Mouse (Mus musculus): ENCODE measurements around the gene Fblim1. TPM values are rescaled to one million over a fixed set of nuclear protein-coding genes. Genes with fewer than 3 reads are reported as not detected.

The Fblim1 gene
- polyA plus RNA-seq, 1 experiment from 2014 or later = 1.8 TPM

DNA sequence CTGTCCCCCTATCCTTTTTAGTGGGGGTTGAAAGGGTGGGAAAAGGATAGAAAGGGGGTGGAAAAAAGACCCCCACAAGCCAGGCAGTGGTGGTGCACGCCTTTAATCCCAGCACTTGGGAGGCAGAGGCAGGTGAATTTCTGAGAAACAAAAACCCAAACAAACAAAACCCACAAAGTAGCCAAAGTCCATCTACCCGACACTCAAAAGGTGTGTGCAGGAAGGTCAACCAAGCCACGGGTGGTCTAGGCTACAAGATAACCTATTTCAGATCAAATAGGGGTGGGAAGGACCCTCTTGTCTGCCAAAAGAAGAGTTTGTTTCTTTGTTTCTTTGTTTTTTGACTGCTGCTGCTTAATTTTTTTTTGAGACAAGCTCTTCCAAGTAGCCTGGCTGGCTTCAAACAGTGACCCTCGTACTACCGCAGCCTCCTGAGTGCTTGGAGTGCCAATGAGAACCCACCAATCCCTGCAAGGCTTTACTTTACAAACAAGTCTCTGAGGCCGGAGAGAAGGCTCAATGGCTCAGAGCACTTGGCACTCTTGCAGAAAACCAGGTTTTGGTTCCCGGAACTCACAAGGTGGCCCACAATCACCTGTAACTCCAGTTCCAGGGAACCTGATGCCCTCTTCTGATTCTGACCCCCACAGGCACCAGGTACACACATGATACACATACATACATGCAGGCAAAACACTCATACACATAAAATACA, 78.8 kb downstream of the Fblim1 start:
- WGBS (ENCODE audit: insufficient replicate concordance) = 66% methylated on average over 7 of the region's 7 CpGs
- Histone ChIP-seq H3K27me3 (ENCODE audit: insufficient read depth, low read length) (no peaks in the 10 kb centered on the region), H3K4me2 (ENCODE audit: low read depth, low read length) (no peak overlapping the region), H3K4me3 (ENCODE audit: low read depth, low read length) (no peak overlapping the region), H3K9me3 (ENCODE audit: low read length) (no peaks in the 10 kb centered on the region), H3K4me1 (ENCODE audit: insufficient read depth) (peaks cover 24% of the 10 kb centered on the region), H3K27ac (ENCODE audit: low read depth) (no peak overlapping the region), H3K36me3 (replicated peaks; ENCODE audit: insufficient read depth, low read length) (peaks cover under 1% of the 10 kb centered on the region; the same call in 1 of the 2 replicates), H3K9ac (replicated peaks) (no peak overlapping the region)
- TF ChIP-seq CTCF (IDR thresholded peaks at IDR 0.05; ENCODE audit: low read depth) = no peak
- TF ChIP-seq EP300 (IDR thresholded peaks at IDR 0.05; ENCODE audit: low read depth) = no peak
- DNase-seq (no peak), ATAC-seq (no peak)

Other genes with a start within 250 kb of the Fblim1 start
- gene Fam131c, start 237.9 kb downstream of the Fblim1 start, polyA plus RNA-seq (2015; fragmentation: Nextera tagmentation; extraction: Ambion mirVana) = 0.53 and 0.96 TPM in 2 replicates
- not detected in 2 replicates for gene Clcnka, start 207.4 kb downstream of the Fblim1 start, polyA plus RNA-seq (2015; fragmentation: Nextera tagmentation; extraction: Ambion mirVana)
- not detected in 2 replicates for gene Clcnkb, start 190.1 kb downstream of the Fblim1 start, polyA plus RNA-seq (2015; fragmentation: Nextera tagmentation; extraction: Ambion mirVana)
- gene Hspb7, start 185.3 kb downstream of the Fblim1 start, polyA plus RNA-seq (2015; fragmentation: Nextera tagmentation; extraction: Ambion mirVana) = 0.04 and 0.49 TPM in 2 replicates
- not detected in 2 replicates for gene Srarp, start 170.0 kb downstream of the Fblim1 start, polyA plus RNA-seq (2015; fragmentation: Nextera tagmentation; extraction: Ambion mirVana)
- gene Zbtb17, start 161.4 kb downstream of the Fblim1 start, polyA plus RNA-seq (2015; fragmentation: Nextera tagmentation; extraction: Ambion mirVana) = 4.6 and 5.5 TPM in 2 replicates
- gene Spen, start 67.5 kb downstream of the Fblim1 start, polyA plus RNA-seq (2015; fragmentation: Nextera tagmentation; extraction: Ambion mirVana) = 2.3 and 3.0 TPM in 2 replicates
- gene Tmem82, start 12.5 kb upstream of the Fblim1 start, polyA plus RNA-seq (2015; fragmentation: Nextera tagmentation; extraction: Ambion mirVana) = 17.3 and 17.8 TPM in 2 replicates
- gene Slc25a34, start 17.7 kb upstream of the Fblim1 start, polyA plus RNA-seq (2015; fragmentation: Nextera tagmentation; extraction: Ambion mirVana) = 0.40 and 0.76 TPM in 2 replicates
- 1.7 TPM in 2 replicates for gene Plekhm2, start 58.8 kb upstream of the Fblim1 start, polyA plus RNA-seq (2015; fragmentation: Nextera tagmentation; extraction: Ambion mirVana)
- gene Rsc1a1, start 79.5 kb upstream of the Fblim1 start, polyA plus RNA-seq (2015; fragmentation: Nextera tagmentation; extraction: Ambion mirVana) = not detected in 2 replicates
- gene Ddi2, start 117.3 kb upstream of the Fblim1 start, polyA plus RNA-seq (2015; fragmentation: Nextera tagmentation; extraction: Ambion mirVana) = 21.7 and 22.6 TPM in 2 replicates
- gene Agmat, start 140.6 kb upstream of the Fblim1 start, polyA plus RNA-seq (2015; fragmentation: Nextera tagmentation; extraction: Ambion mirVana) = 101 and 105 TPM in 2 replicates
- gene Dnajc16, start 184.8 kb upstream of the Fblim1 start, polyA plus RNA-seq (2015; fragmentation: Nextera tagmentation; extraction: Ambion mirVana) = 2.7 TPM in 2 replicates
- gene Casp9, start 187.5 kb upstream of the Fblim1 start, polyA plus RNA-seq (2015; fragmentation: Nextera tagmentation; extraction: Ambion mirVana) = 6.3 and 7.4 TPM in 2 replicates
- 0.61 and 28.3 TPM in 2 replicates for gene Cela2a, start 220.1 kb upstream of the Fblim1 start, polyA plus RNA-seq (2015; fragmentation: Nextera tagmentation; extraction: Ambion mirVana)
- gene Ctrc, start 240.3 kb upstream of the Fblim1 start, polyA plus RNA-seq (2015; fragmentation: Nextera tagmentation; extraction: Ambion mirVana) = not detected in 2 replicates

Measured in liver, postnatal 0 days (tissue).